Mouse (Mus musculus) forebrain, embryonic 13.5 days (tissue): ENCODE data around the gene Igfbp1. TPM values are rescaled to one million over a fixed set of nuclear protein-coding genes. Genes with fewer than 3 reads are reported as not detected.

Source experiments
- ATAC-seq: fragments of 200-750 bp; cut with Nextera tagmentation; 2 replicates; pipeline ENCODE4 v1.8.0; 2017
- H3K27ac ChIP-seq: fragments of 300-500 bp; sonication (generic); 2 replicates; pipeline ENCODE4 v1.5.1; 2015; ENCODE audit warnings: inconsistent platforms, mild to moderate bottlenecking, moderate library complexity
- H3K27me3 ChIP-seq: fragments of 300-500 bp; sonication (generic); 2 replicates; pipeline ENCODE4 v1.6.1; 2015; ENCODE audit warnings: mild to moderate bottlenecking, inconsistent platforms
- H3K36me3 ChIP-seq: fragments of 300-500 bp; sonication (generic); 2 replicates; pipeline ENCODE4 v1.6.1; 2015; ENCODE audit warnings: mild to moderate bottlenecking, inconsistent platforms; ENCODE audit not compliant: poor library complexity, severe bottlenecking
- H3K4me1 ChIP-seq: fragments of 300-500 bp; sonication (generic); 2 replicates; pipeline ENCODE4 v1.6.1; 2015; ENCODE audit warnings: inconsistent platforms
- H3K4me2 ChIP-seq: fragments of 300-500 bp; sonication (generic); 2 replicates; pipeline ENCODE4 v1.6.1; 2015; ENCODE audit warnings: inconsistent platforms, mild to moderate bottlenecking, moderate library complexity
- H3K4me3 ChIP-seq: fragments of 300-500 bp; sonication (generic); 2 replicates; pipeline ENCODE4 v1.5.1; 2015; ENCODE audit warnings: mild to moderate bottlenecking, inconsistent platforms
- H3K9ac ChIP-seq: fragments of 300-500 bp; sonication (generic); 2 replicates; pipeline ENCODE4 v1.6.1; 2015; ENCODE audit warnings: mild to moderate bottlenecking, inconsistent platforms
- H3K9me3 ChIP-seq: fragments of 300-500 bp; sonication (generic); replicated peaks from 2 replicates; pipeline ENCODE4 v1.6.1; 2016; ENCODE audit warnings: inconsistent platforms
- WGBS: fragments of 180-500 bp; shearing (Covaris S2); methylation state at CpG from one replicate; pipeline ENCODE4 v1.1.7; 2015; 5-methylcytosine and 5-hydroxymethylcytosine counted together
- polyA plus RNA-seq: library from polyadenylated mRNA; unstranded; fragments of >200 nt; fragmentation: Nextera tagmentation; extraction: Ambion mirVana; gene quantifications from 2 replicates; pipeline ENCODE4 v1.2.1, GENCODE M21; 2015

The Igfbp1 gene
- polyA plus RNA-seq = 0.18 and 0.30 TPM in 2 replicates

- H3K4me2 ChIP-seq = no peak within 1 kb of the TSS
- WGBS = 20% methylated on average over 12 of the region's 12 CpGs
- H3K9me3 ChIP-seq = no peaks in the 10 kb centered on the region; the same call in 1 of the 2 replicates
- no peaks in the 10 kb centered on the region for H3K36me3 ChIP-seq
- no peak within 1 kb of the TSS for H3K27ac ChIP-seq
- H3K27me3 ChIP-seq = no peaks in the 10 kb centered on the region
- H3K4me3 ChIP-seq = no peak within 1 kb of the TSS
- H3K9ac ChIP-seq = no peak within 1 kb of the TSS
- ATAC-seq = no peak
- H3K4me1 ChIP-seq = no peaks in the 10 kb centered on the region
These were observed at the start of gene Igfbp1 for GRCm38 (mm10) chr11:7197491-7197941. Gene Igfbp1 (plus strand): TSS chr11:7197782.

DNA sequence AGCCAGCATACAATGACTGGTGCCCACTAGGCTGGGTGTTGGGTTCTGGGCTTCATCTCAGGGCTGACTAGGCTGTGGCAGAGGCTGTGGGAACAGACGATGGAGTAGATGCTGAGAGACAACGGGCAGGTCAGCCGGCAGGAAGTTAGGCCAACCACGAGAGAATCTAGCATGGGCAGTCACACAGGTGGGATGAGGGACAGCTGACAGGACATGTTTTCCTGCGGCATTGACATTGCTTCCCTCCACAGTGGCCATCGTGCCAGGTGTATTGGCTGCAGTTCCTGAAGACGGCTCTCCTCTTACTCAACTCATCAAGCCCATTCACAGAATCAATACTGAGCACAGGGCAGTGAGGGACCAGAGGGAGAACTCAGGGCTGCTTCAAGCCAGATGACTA lies 49.6 kb upstream of the Igfbp1 start:
- 95% methylated on average over 7 of the region's 7 CpGs for WGBS
- no peak overlapping the region for H3K4me3 ChIP-seq
- H3K27ac ChIP-seq = no peak overlapping the region
- H3K4me1 ChIP-seq = no peaks in the 10 kb centered on the region
- H3K4me2 ChIP-seq = no peak overlapping the region
- H3K9ac ChIP-seq = no peak overlapping the region
- H3K36me3 ChIP-seq = no peaks in the 10 kb centered on the region
- no peak for ATAC-seq
- no peaks in the 10 kb centered on the region for H3K27me3 ChIP-seq
- H3K9me3 ChIP-seq = no peaks in the 10 kb centered on the region

- Histone ChIP-seq H3K27ac (no peak overlapping the region), H3K4me2 (no peak overlapping the region), H3K9ac (no peak overlapping the region), H3K4me1 (no peaks in the 10 kb centered on the region), H3K36me3 (no peaks in the 10 kb centered on the region), H3K27me3 (no peaks in the 10 kb centered on the region), H3K4me3 (no peak overlapping the region), H3K9me3 (no peaks in the 10 kb centered on the region)
- WGBS = 83% methylated on average over 7 of the region's 7 CpGs
- ATAC-seq = no peak
These were observed 48.1 kb upstream of the Igfbp1 start for GRCm38 (mm10) chr11:7149471-7149870.

- Histone ChIP-seq H3K4me2 (no peak overlapping the region), H3K27me3 (no peaks in the 10 kb centered on the region), H3K27ac (no peak overlapping the region), H3K4me3 (no peak overlapping the region), H3K36me3 (no peaks in the 10 kb centered on the region), H3K4me1 (no peaks in the 10 kb centered on the region), H3K9ac (no peak overlapping the region), H3K9me3 (no peaks in the 10 kb centered on the region)
- 87% methylated on average over 8 of the region's 8 CpGs for WGBS
- 0 out of 2 replicates have a peak, but pooled peaks have one; percentile 42 for ATAC-seq
These were observed 47.1 kb upstream of the Igfbp1 start for GRCm38 (mm10) chr11:7150511-7150910.

DNA sequence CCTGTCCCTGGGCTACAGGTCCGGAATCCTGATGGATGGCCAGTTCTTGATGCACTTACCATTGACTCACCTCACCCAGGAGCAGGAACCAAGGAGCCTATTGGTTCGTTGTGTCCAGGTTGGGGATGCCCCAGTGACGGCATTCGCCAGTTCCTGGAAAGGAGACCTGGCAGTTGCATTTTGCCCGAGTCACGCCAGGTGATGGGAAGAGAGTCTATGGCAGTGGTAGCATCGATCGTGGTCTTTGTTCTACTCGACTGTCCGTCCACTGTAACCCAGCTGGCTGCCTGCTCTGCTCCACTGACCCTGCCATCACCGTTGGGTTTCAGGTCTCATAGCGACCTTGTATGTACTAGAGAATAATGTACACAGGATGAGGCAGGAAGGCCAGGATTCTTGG lies 45.2 kb upstream of the Igfbp1 start:
- no peak overlapping the region for H3K9ac ChIP-seq
- H3K4me3 ChIP-seq = no peak overlapping the region
- H3K4me2 ChIP-seq = no peak overlapping the region
- no peak for ATAC-seq
- no peaks in the 10 kb centered on the region for H3K4me1 ChIP-seq
- H3K9me3 ChIP-seq = no peaks in the 10 kb centered on the region
- H3K27me3 ChIP-seq = no peaks in the 10 kb centered on the region
- H3K36me3 ChIP-seq = no peaks in the 10 kb centered on the region
- WGBS = 92% methylated on average over 12 of the region's 12 CpGs
- no peak overlapping the region for H3K27ac ChIP-seq

DNA sequence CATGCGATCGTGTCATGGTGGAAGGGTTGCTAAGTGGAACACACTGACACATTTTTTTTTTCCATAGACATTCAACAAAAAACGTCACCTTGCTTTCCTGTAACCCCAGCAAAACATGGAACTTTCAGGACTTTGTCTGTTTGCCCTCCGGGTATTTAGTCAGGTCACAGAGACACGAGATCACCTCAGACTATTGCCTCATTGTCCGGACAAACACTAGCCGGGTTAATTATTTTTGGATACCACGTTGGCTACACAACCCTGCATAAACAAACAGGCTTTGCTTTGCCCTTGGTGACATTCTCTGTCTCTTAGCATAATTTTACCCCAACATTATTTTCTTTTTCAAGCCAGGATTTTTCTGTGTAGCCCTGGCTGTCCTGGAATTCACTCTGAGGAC lies 44.5 kb upstream of the Igfbp1 start:
- Histone ChIP-seq H3K27me3 (no peaks in the 10 kb centered on the region), H3K9me3 (no peaks in the 10 kb centered on the region), H3K27ac (no peak overlapping the region), H3K4me2 (no peak overlapping the region), H3K9ac (no peak overlapping the region), H3K36me3 (no peaks in the 10 kb centered on the region), H3K4me3 (no peak overlapping the region), H3K4me1 (no peaks in the 10 kb centered on the region)
- WGBS = 83% methylated on average over 8 of the region's 8 CpGs
- no peak for ATAC-seq

DNA sequence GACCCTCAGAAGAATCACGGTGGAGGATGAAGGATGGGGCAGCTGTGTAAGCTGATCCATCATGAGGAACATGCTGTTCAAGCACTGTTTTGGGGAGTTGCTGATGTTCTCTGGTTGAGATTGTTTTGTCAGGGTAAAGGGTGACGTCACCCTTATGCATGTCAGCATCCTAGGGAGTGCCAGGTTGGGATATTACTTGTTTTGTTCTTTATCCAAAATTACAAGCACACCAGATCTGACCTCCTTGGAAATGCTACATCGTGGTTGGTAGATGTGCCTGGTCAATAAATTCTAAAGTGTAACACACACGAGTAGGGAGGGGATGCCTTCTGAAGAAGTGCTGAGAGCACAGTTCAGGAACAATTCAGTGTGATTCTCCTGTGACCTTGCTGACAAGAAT lies 41.2 kb upstream of the Igfbp1 start:
- Histone ChIP-seq H3K9ac (no peak overlapping the region), H3K9me3 (no peaks in the 10 kb centered on the region), H3K4me1 (peaks cover 6% of the 10 kb centered on the region; the same call in 1 of the 2 replicates), H3K36me3 (no peaks in the 10 kb centered on the region), H3K4me3 (no peak overlapping the region), H3K27ac (no peak overlapping the region), H3K27me3 (no peaks in the 10 kb centered on the region), H3K4me2 (no peak overlapping the region)
- no peak for ATAC-seq
- WGBS = 82% methylated on average over 4 of the region's 4 CpGs

DNA sequence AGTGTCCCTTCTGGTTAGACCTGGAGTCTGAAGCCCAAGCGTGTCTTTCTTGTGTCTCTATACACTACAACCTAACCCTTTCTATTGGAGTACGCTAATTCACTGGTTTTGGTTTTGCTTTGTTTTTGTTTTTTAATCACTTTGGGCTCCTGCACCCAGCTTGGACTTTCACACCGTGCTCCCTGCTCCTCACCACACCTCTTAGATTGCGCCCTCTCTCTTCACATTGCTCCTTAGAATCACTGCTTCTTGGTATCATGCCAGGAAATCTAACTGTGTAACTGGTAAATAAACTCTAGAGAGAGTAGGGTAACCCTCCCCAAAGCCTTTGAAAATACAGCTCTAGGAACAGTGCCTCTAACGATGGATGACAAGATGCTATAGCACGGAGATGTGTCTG lies 39.4 kb upstream of the Igfbp1 start:
- Histone ChIP-seq H3K27me3 (no peaks in the 10 kb centered on the region), H3K27ac (no peak overlapping the region), H3K4me2 (no peak overlapping the region), H3K36me3 (no peaks in the 10 kb centered on the region), H3K4me3 (no peak overlapping the region), H3K9ac (no peak overlapping the region), H3K9me3 (no peaks in the 10 kb centered on the region), H3K4me1 (peaks cover 6% of the 10 kb centered on the region; the same call in 1 of the 2 replicates)
- no peak for ATAC-seq
- WGBS = 78% methylated on average over 6 of the region's 6 CpGs

GRCm38 (mm10) chr11:7160146-7160545 lies 37.4 kb upstream of the Igfbp1 start:
- ATAC-seq = no peak
- H3K27me3 ChIP-seq = no peaks in the 10 kb centered on the region
- no peak overlapping the region for H3K4me2 ChIP-seq
- no peak overlapping the region for H3K27ac ChIP-seq
- 82% methylated on average over 6 of the region's 6 CpGs for WGBS
- no peak overlapping the region for H3K4me3 ChIP-seq
- H3K9me3 ChIP-seq = no peaks in the 10 kb centered on the region
- peaks cover 10% of the 10 kb centered on the region; the same call in 1 of the 2 replicates for H3K4me1 ChIP-seq
- H3K9ac ChIP-seq = no peak overlapping the region
- H3K36me3 ChIP-seq = no peaks in the 10 kb centered on the region

DNA sequence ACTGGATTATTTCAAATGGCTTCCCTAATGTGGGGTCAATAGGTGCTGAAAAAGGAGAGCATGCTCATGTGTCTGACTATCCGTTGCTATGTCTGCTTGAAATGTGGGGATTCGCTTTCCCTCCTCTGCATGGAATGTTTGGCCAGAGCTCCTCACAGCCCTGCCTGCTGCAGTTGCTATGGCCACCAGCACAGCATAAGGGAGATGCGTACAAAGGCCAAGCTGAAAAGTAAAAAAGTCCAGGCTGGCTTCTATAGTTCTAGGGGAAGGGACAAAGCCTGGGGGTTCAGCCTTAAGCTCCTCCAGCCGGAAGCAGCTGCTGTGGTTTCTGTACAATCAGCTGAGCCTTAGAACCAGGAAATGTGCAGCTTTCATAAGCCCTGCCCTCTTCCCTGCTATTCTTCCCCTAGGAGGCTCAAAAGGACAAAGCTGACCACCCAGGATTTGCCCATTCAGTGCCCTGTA lies 36.9 kb upstream of the Igfbp1 start:
- Histone ChIP-seq H3K27ac (no peak overlapping the region), H3K4me3 (no peak overlapping the region), H3K27me3 (no peaks in the 10 kb centered on the region), H3K4me2 (no peak overlapping the region), H3K9ac (no peak overlapping the region), H3K4me1 (peaks cover 10% of the 10 kb centered on the region; the same call in 1 of the 2 replicates), H3K36me3 (no peaks in the 10 kb centered on the region), H3K9me3 (no peaks in the 10 kb centered on the region)
- ATAC-seq = peak; percentile 52; the same call in 1 of the 2 replicates
- WGBS = 38% methylated on average over 4 of the region's 4 CpGs

DNA sequence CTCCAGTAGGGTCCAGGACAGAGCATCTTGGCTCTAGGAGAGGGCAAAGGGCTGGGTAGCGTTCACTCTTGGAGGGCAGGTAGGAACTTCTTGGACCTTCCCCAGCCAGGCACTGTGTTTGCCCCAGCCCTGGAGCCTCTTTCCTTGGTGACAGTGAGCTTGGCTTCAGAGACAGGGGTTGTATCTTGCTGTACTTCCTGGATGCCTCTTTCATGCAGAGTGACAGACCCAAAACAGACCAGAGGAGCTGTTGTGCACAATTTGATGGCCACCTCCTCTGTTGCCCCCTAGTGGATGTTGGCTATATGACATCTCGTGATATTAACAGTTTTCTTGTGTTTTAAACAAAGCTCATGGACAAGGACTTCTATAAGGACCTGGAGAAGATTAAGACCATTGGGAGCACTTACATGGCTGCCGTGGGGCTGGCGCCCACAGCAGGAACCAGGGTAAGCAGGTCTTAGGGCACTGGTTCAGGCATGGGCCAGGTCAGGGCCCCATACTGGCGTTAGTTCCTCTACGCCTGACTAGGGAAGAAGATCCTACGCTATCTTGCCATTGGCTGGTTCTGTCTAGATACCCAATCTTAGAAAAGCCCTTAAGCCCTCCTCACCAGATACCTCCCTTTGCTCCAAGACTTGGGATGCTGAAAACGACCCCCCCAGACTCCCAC lies 35.9 kb upstream of the Igfbp1 start:
- Histone ChIP-seq H3K4me1 (peaks cover 10% of the 10 kb centered on the region; the same call in 1 of the 2 replicates), H3K36me3 (no peaks in the 10 kb centered on the region), H3K27ac (no peak overlapping the region), H3K4me3 (no peak overlapping the region), H3K27me3 (no peaks in the 10 kb centered on the region), H3K4me2 (no peak overlapping the region), H3K9ac (no peak overlapping the region), H3K9me3 (no peaks in the 10 kb centered on the region)
- WGBS = 77% methylated on average over 8 of the region's 8 CpGs
- ATAC-seq = peak; percentile 49

DNA sequence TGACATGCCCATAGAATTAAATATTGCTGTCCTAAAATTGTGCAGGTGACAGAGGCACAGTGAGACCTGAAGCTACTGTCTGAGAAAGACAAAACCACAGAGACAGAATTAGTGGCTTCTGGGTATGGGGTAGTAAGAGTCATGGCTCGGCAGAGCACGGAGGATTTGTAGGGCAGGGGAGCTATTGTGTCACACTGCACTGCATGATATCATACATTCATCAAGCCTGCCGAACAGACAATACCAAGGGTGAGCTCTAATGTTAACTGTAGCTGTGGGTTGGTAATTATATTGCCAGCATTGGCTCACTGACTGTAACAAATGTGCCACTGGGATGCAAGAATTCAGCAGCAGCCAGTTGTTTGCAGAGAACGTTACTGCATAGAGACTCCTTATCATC lies 33.2 kb upstream of the Igfbp1 start:
- Histone ChIP-seq H3K4me2 (no peak overlapping the region), H3K36me3 (no peaks in the 10 kb centered on the region), H3K27ac (no peak overlapping the region), H3K9ac (no peak overlapping the region), H3K4me3 (no peak overlapping the region), H3K9me3 (no peaks in the 10 kb centered on the region), H3K4me1 (peaks cover 10% of the 10 kb centered on the region; the same call in 1 of the 2 replicates), H3K27me3 (no peaks in the 10 kb centered on the region)
- no peak for ATAC-seq
- 24% methylated on average over 4 of the region's 4 CpGs for WGBS

DNA sequence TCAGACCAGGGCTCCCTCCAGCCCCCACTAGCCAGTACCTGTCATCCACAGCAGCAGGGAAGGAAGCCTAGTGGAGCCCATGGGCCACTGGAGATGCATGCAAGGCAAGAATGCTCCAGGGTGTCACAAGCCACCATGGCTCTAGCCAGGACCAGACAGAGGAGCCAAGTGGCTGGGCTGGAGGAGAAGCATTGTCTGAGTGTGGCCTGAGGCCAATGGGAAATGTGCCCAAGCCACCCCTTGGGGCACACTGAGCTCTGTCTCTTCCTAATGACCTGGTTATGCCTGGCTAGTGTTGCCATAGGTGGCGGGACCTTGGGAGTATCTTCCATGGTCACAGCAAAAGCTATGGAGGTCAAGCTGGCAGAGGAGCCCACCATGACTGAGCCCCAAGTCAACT lies 27.9 kb upstream of the Igfbp1 start:
- Histone ChIP-seq H3K4me2 (no peak overlapping the region), H3K9ac (no peak overlapping the region), H3K27me3 (no peaks in the 10 kb centered on the region), H3K4me1 (no peaks in the 10 kb centered on the region), H3K36me3 (no peaks in the 10 kb centered on the region), H3K9me3 (no peaks in the 10 kb centered on the region), H3K4me3 (no peak overlapping the region), H3K27ac (no peak overlapping the region)
- no peak for ATAC-seq
- WGBS = 95% methylated on average over 1 of the region's 1 CpGs
